Mouse (Mus musculus): ENCODE measurements around the gene Itgb4. TPM values are rescaled to one million over a fixed set of nuclear protein-coding genes. Genes with fewer than 3 reads are reported as not detected.
A peak's percentile ranks its signal among the peaks of the same experiment; 100 is the strongest.

The Itgb4 gene
- polyA plus RNA-seq, 2 experiments = 0.11 to 0.17 TPM

DNA sequence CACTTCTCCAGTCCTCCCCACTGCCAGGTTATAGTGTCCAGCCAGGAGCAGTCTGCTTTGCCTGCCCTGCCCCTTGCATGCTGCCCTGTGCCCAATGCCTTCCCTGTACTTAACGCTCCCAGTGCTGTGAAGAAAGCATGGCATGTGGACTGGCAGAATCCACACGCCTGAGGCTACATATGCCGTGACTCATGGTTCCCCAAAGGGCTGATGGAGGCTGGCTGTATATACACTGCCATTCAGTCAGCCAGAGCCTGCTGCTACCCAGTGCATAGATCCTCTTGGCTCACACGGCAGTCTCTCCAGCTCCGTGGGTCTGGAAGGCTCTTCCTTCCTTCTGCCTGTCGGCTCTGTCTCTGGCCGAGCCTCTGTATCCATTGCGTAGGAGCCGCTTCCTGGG lies 26.2 kb upstream of the Itgb4 start:
- DNase-seq (ENCODE audit: low read depth in 3 of 3, low spot score in 3 of 3) = no peak
- H3K9me3 ChIP-seq (ENCODE audit: control insufficient read depth, low read length) = no peaks in the 10 kb centered on the region
- no peak overlapping the region for H3K4me2 ChIP-seq (ENCODE audit: low read depth)
- H3K4me3 ChIP-seq (ENCODE audit: insufficient read depth in 1 of 2, low read depth in 2 of 2, low read length in 2 of 2) = no peak overlapping the region
- no peaks in the 10 kb centered on the region for H3K27me3 ChIP-seq (ENCODE audit: control insufficient read depth, insufficient read depth, low read length)
- no peak overlapping the region for H3K9ac ChIP-seq (replicated peaks)
- peaks cover 12% of the 10 kb centered on the region for H3K36me3 ChIP-seq (replicated peaks; ENCODE audit: control insufficient read depth, insufficient read depth, low read depth)
- no peak for ATAC-seq (ENCODE audit: insufficient read depth)
- H3K27ac ChIP-seq = no peak overlapping the region
- TF ChIP-seq CTCF (IDR thresholded peaks at IDR 0.05; ENCODE audit: low read depth) = no peak
- no peak for TF ChIP-seq EP300 (IDR thresholded peaks at IDR 0.05; ENCODE audit: low read depth)
- H3K4me1 ChIP-seq (replicated peaks; ENCODE audit: control insufficient read depth in 2 of 2, insufficient read depth in 2 of 2, low read length in 1 of 2) = no peaks in the 10 kb centered on the region
- 90% methylated on average over 9 of the region's 9 CpGs for WGBS (ENCODE audit: insufficient replicate concordance)

DNA sequence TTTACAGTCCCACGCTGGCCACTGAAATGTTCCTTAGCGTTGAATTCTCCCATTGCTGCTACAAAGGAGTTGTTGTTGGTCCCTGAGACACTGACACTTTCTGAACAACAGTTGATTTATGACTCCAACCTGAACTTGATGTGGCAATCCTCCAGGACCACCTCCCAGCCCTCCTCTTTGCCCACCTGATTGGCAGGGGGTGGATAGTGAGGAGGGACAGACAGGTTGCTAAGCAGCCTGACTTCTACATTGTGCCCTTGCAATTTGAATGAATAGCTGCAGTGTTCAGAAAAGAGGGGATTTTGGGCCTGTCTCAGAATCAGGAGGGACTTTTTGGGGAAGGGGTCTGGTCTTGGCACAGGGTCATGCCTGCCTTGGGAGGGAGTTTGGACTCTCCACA lies 23.8 kb upstream of the Itgb4 start:
- H3K4me3 ChIP-seq (ENCODE audit: insufficient read depth in 1 of 2, low read depth in 2 of 2, low read length in 2 of 2) = no peak overlapping the region
- H3K4me1 ChIP-seq (replicated peaks; ENCODE audit: control insufficient read depth in 2 of 2, insufficient read depth in 2 of 2, low read length in 1 of 2) = no peaks in the 10 kb centered on the region; a peak in 1 of 4 replicates
- TF ChIP-seq CTCF (IDR thresholded peaks at IDR 0.05; ENCODE audit: low read depth) = no peak
- TF ChIP-seq EP300 (IDR thresholded peaks at IDR 0.05; ENCODE audit: low read depth) = no peak
- ATAC-seq (ENCODE audit: insufficient read depth) (no peak), DNase-seq (ENCODE audit: low read depth in 3 of 3, low spot score in 3 of 3) (no peak)
- H3K27me3 ChIP-seq (ENCODE audit: control insufficient read depth, insufficient read depth, low read length) = no peaks in the 10 kb centered on the region
- 87% methylated on average over 2 of the region's 2 CpGs for WGBS (ENCODE audit: insufficient replicate concordance)
- no peak overlapping the region for H3K9ac ChIP-seq (replicated peaks)
- no peak overlapping the region for H3K27ac ChIP-seq
- H3K36me3 ChIP-seq (replicated peaks; ENCODE audit: control insufficient read depth, insufficient read depth, low read depth) = peaks cover 17% of the 10 kb centered on the region
- H3K4me2 ChIP-seq (ENCODE audit: low read depth) = no peak overlapping the region
- no peaks in the 10 kb centered on the region for H3K9me3 ChIP-seq (ENCODE audit: control insufficient read depth, low read length)

DNA sequence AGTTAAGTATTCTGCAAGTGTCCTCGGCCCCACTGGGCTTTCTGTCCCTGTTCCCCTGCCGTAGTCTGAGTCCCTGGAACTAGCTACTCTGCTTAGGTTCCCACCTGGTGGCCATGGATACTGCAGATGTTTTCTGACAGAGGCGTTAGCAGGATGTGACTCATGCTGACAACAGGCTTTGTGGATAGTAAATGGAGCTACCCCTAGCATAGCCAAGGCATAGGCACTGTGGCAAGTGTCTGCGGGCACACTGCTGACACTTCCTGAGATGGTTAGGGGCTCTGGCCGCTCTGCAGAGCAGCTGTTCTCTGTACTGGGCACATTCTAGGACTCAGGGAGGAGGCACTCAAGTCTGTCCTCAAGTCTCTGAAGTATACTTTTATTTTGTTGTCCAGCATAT lies 19.8 kb upstream of the Itgb4 start:
- H3K9me3 ChIP-seq (ENCODE audit: control insufficient read depth, low read length) = no peaks in the 10 kb centered on the region
- no peak overlapping the region for H3K9ac ChIP-seq (replicated peaks)
- H3K4me3 ChIP-seq (ENCODE audit: insufficient read depth in 1 of 2, low read depth in 2 of 2, low read length in 2 of 2) = no peak overlapping the region
- H3K36me3 ChIP-seq (replicated peaks; ENCODE audit: control insufficient read depth, insufficient read depth, low read depth) = peaks cover 21% of the 10 kb centered on the region
- TF ChIP-seq CTCF (IDR thresholded peaks at IDR 0.05; ENCODE audit: low read depth) (no peak), EP300 (IDR thresholded peaks at IDR 0.05; ENCODE audit: low read depth) (no peak)
- no peak overlapping the region for H3K27ac ChIP-seq
- H3K4me2 ChIP-seq (ENCODE audit: low read depth) = no peak overlapping the region
- 80% methylated on average over 5 of the region's 5 CpGs for WGBS (ENCODE audit: insufficient replicate concordance)
- no peaks in the 10 kb centered on the region for H3K27me3 ChIP-seq (ENCODE audit: control insufficient read depth, insufficient read depth, low read length)
- no peaks in the 10 kb centered on the region; a peak in 1 of 4 replicates for H3K4me1 ChIP-seq (replicated peaks; ENCODE audit: control insufficient read depth in 2 of 2, insufficient read depth in 2 of 2, low read length in 1 of 2)
- no peak for DNase-seq (ENCODE audit: low read depth in 3 of 3, low spot score in 3 of 3)
- no peak for ATAC-seq (ENCODE audit: insufficient read depth)

DNA sequence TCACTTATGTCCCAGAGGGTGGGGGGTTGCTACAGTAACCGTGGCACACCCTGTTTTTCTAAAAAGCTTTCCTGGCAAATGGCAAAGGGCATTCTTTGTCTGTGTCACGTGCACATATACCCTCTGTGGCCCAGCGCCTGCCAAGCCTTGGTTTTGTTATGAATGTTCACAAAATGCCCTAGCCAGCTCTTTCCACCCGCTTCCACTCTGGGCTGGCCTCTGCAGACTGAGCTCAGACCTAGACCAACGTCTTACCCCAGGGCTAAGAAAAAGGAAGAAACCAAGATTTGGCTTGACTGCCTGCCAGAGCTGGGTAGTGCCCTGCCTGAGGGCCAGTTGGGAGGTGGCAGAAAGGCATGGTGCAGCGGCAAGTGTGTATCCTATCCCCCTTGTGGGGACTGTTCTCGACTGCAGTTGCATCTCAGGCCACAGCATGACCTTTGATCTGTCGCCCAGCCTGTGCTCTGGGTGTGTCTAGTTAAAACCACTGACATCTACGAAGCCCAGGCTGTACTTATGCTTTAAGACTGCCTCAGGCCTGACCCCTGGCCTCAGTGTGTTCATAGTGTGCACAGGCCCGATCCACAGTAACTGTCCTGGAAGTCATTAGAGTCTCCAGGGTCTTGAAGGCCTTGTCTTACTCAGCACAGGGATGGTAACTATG lies 19.2 kb upstream of the Itgb4 start:
- DNase-seq (ENCODE audit: low read depth in 3 of 3, low spot score in 3 of 3) (no peak), ATAC-seq (ENCODE audit: insufficient read depth) (peak; percentile 11; the same call in 1 of the 2 replicates)
- H3K4me3 ChIP-seq (ENCODE audit: insufficient read depth in 1 of 2, low read depth in 2 of 2, low read length in 2 of 2) = no peak overlapping the region
- H3K4me2 ChIP-seq (ENCODE audit: low read depth) = no peak overlapping the region
- no peak overlapping the region for H3K27ac ChIP-seq
- H3K27me3 ChIP-seq (ENCODE audit: control insufficient read depth, insufficient read depth, low read length) = no peaks in the 10 kb centered on the region
- TF ChIP-seq CTCF (IDR thresholded peaks at IDR 0.05; ENCODE audit: low read depth) = no peak
- no peak for TF ChIP-seq EP300 (IDR thresholded peaks at IDR 0.05; ENCODE audit: low read depth)
- H3K9me3 ChIP-seq (ENCODE audit: control insufficient read depth, low read length) = no peaks in the 10 kb centered on the region
- peaks cover 21% of the 10 kb centered on the region for H3K36me3 ChIP-seq (replicated peaks; ENCODE audit: control insufficient read depth, insufficient read depth, low read depth)
- 65% methylated on average over 10 of the region's 10 CpGs for WGBS (ENCODE audit: insufficient replicate concordance)
- H3K4me1 ChIP-seq (replicated peaks; ENCODE audit: control insufficient read depth in 2 of 2, insufficient read depth in 2 of 2, low read length in 1 of 2) = no peaks in the 10 kb centered on the region; a peak in 1 of 4 replicates
- no peak overlapping the region for H3K9ac ChIP-seq (replicated peaks)

DNA sequence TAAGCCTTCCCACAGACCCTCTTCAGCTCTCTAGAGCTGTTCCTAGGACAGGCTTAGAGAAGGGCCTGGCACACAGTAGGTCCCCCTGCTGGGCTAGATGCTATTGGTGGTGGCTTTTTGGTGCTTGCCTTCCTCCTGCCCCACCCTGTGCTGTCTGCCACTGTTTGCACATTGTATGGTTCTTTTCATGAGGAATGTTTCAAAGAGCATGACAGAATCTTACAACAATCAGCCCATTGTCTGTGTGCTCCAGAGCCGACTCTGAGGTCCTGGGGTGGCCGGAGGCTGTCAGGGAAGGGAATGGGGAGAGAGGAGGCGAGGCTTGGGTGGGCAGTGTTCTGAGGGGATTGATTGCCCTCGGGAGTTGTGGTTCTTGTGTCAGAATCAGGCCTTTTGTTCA lies 18.1 kb upstream of the Itgb4 start:
- no peak overlapping the region for H3K4me3 ChIP-seq (ENCODE audit: insufficient read depth in 1 of 2, low read depth in 2 of 2, low read length in 2 of 2)
- no peak overlapping the region for H3K9ac ChIP-seq (replicated peaks)
- H3K36me3 ChIP-seq (replicated peaks; ENCODE audit: control insufficient read depth, insufficient read depth, low read depth) = peaks cover 17% of the 10 kb centered on the region
- WGBS (ENCODE audit: insufficient replicate concordance) = 70% methylated on average over 4 of the region's 4 CpGs
- no peaks in the 10 kb centered on the region for H3K27me3 ChIP-seq (ENCODE audit: control insufficient read depth, insufficient read depth, low read length)
- ATAC-seq (ENCODE audit: insufficient read depth) = no peak
- H3K4me1 ChIP-seq (replicated peaks; ENCODE audit: control insufficient read depth in 2 of 2, insufficient read depth in 2 of 2, low read length in 1 of 2) = no peaks in the 10 kb centered on the region; a peak in 1 of 4 replicates
- H3K9me3 ChIP-seq (ENCODE audit: control insufficient read depth, low read length) = no peaks in the 10 kb centered on the region
- no peak overlapping the region for H3K27ac ChIP-seq
- no peak overlapping the region for H3K4me2 ChIP-seq (ENCODE audit: low read depth)
- DNase-seq (ENCODE audit: low read depth in 3 of 3, low spot score in 3 of 3) = no peak
- TF ChIP-seq EP300 (IDR thresholded peaks at IDR 0.05; ENCODE audit: low read depth) (no peak), CTCF (IDR thresholded peaks at IDR 0.05; ENCODE audit: low read depth) (no peak)

Measured in liver, embryonic 14.5 days (tissue).